Mouse (Mus musculus) cerebellum, adult 2 months (tissue): ENCODE data around the gene Amer2.

ENCODE experiments used
- CTCF ChIP-seq: fragments of 200-500 bp; IDR thresholded peaks from 2 replicates; pipeline ENCODE4 v1.5.1; 2011; ENCODE audit warnings: low read depth, mild to moderate bottlenecking, control low read depth, low read length, moderate library complexity, borderline replicate concordance; ENCODE audit not compliant: insufficient read depth
- POLR2A ChIP-seq: fragments of 200-500 bp; IDR thresholded peaks from 2 replicates; pipeline ENCODE4 v1.6.1; 2011; ENCODE audit warnings: low read length, control low read depth, borderline replicate concordance; ENCODE audit not compliant: insufficient read depth

DNA sequence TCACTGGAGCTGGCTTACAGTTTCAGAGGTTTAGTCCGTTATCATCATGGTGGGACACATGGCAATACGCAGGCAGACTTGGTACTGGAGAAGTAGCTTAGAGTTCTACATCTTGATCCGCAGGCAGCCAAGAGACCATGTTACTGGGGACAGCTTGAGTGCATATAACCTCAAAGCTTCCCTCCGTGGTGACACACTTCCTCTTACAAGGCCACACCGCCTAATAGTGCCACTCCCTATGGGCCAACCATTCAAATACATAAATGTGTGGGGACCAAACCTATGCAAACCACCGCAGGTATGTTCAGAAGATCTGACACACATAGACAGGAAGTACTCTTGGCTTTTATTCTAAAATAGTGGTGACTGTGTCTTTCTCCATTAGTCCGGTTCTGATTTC lies 52.5 kb downstream of the Amer2 start:
- TF ChIP-seq POLR2A (no peak), CTCF (no peak)
